Mouse (Mus musculus): ENCODE results near the gene Ptbp1. TPM values are rescaled to one million over a fixed set of nuclear protein-coding genes. Genes with fewer than 3 reads are reported as not detected.
A peak's percentile ranks its signal among the peaks of the same experiment; 100 is the strongest.

Gene Ptbp1
- 10 to 100 TPM; 11.8 to 19.3 (median 14.8) TPM for total RNA-seq (2022)

- peak; percentile 98 to 99 for DNase-seq (ENCODE audit: low spot score in 2 of 2)
These were observed at the start of gene Ptbp1 for GRCm38 (mm10) chr10:79853860-79854795. Gene Ptbp1 (plus strand): TSS chr10:79854427.

- DNase-seq (ENCODE audit: low spot score in 2 of 2): no peak
These were observed 48.6 kb upstream of the Ptbp1 start for GRCm38 (mm10) chr10:79805636-79806035.

GRCm38 (mm10) chr10:79806331-79806730, 47.9 kb upstream of the Ptbp1 start:
- DNase-seq (ENCODE audit: low spot score in 2 of 2): no peak

GRCm38 (mm10) chr10:79806972-79807371, 47.3 kb upstream of the Ptbp1 start:
- no peak for DNase-seq (ENCODE audit: low spot score in 2 of 2)

GRCm38 (mm10) chr10:79807826-79808225, 46.4 kb upstream of the Ptbp1 start:
- no peak for DNase-seq (ENCODE audit: low spot score in 2 of 2)

GRCm38 (mm10) chr10:79808728-79809127, 45.5 kb upstream of the Ptbp1 start:
- DNase-seq (ENCODE audit: low spot score in 2 of 2): no peak

GRCm38 (mm10) chr10:79811736-79812637, 42.2 kb upstream of the Ptbp1 start:
- DNase-seq (ENCODE audit: low spot score in 2 of 2): peak; percentile 57 to 65

GRCm38 (mm10) chr10:79814271-79814842, 39.9 kb upstream of the Ptbp1 start:
- no peak for DNase-seq (ENCODE audit: low spot score in 2 of 2)

- no peak for DNase-seq (ENCODE audit: low spot score in 2 of 2)
These were observed 38.3 kb upstream of the Ptbp1 start for GRCm38 (mm10) chr10:79815671-79816494.

- DNase-seq (ENCODE audit: low spot score in 2 of 2): no peak
These were observed 37.1 kb upstream of the Ptbp1 start for GRCm38 (mm10) chr10:79817111-79817510.

GRCm38 (mm10) chr10:79818225-79818624, 36.0 kb upstream of the Ptbp1 start:
- no peak for DNase-seq (ENCODE audit: low spot score in 2 of 2)

- DNase-seq (ENCODE audit: low spot score in 2 of 2): no peak
These were observed 34.6 kb upstream of the Ptbp1 start for GRCm38 (mm10) chr10:79819606-79820005.

- DNase-seq (ENCODE audit: low spot score in 2 of 2): no peak
These were observed 34.0 kb upstream of the Ptbp1 start for GRCm38 (mm10) chr10:79820277-79820676.

- no peak for DNase-seq (ENCODE audit: low spot score in 2 of 2)
These were observed 33.4 kb upstream of the Ptbp1 start, which contains the start of gene Misp for GRCm38 (mm10) chr10:79820782-79821181. Gene Misp (plus strand): TSS chr10:79820989.

- no peak for DNase-seq (ENCODE audit: low spot score in 2 of 2)
These were observed 32.5 kb upstream of the Ptbp1 start for GRCm38 (mm10) chr10:79821731-79822130.

- no peak for DNase-seq (ENCODE audit: low spot score in 2 of 2)
These were observed 31.9 kb upstream of the Ptbp1 start for GRCm38 (mm10) chr10:79822372-79822771.

- no peak for DNase-seq (ENCODE audit: low spot score in 2 of 2)
These were observed 31.2 kb upstream of the Ptbp1 start for GRCm38 (mm10) chr10:79823011-79823410.

GRCm38 (mm10) chr10:79824413-79824812, 29.8 kb upstream of the Ptbp1 start:
- DNase-seq (ENCODE audit: low spot score in 2 of 2): no peak

- DNase-seq (ENCODE audit: low spot score in 2 of 2): no peak
These were observed 22.6 kb upstream of the Ptbp1 start for GRCm38 (mm10) chr10:79831583-79831982.

GRCm38 (mm10) chr10:79832026-79832785, 22.0 kb upstream of the Ptbp1 start:
- DNase-seq (ENCODE audit: low spot score in 2 of 2): no peak

Measured in gastrocnemius, adult 8-10 months (tissue).